Mouse (Mus musculus) MEL (cell line): ENCODE data around the gene Polk.

ENCODE experiments used
- CTCF ChIP-seq, 3 experiments: IDR thresholded peaks in 2 of 3; conservative IDR thresholded peaks in 1 of 3; 2 replicates each; pipeline ENCODE4 v1.5.1; 2011 to 2012; ENCODE audit warnings: low read length in 3 of 3, low read depth in 2 of 3, mild to moderate bottlenecking in 2 of 3, improper control_type of control experiment in 1 of 3, inconsistent platforms in 1 of 3, mixed read lengths in 1 of 3, moderate library complexity in 1 of 3; ENCODE audit not compliant: control insufficient read depth in 1 of 3, insufficient read depth in 1 of 3, poor library complexity in 1 of 3, severe bottlenecking in 1 of 3
- EP300 ChIP-seq, 2 experiments: IDR thresholded peaks; 2 replicates each; pipeline ENCODE4 v1.6.1; 2011; ENCODE audit warnings: improper control_type of control experiment in 2 of 2, low read length in 2 of 2, low read depth in 1 of 2, mild to moderate bottlenecking in 1 of 2
- HCFC1 ChIP-seq: IDR thresholded peaks from 2 replicates; pipeline ENCODE4 v1.6.1; 2012; ENCODE audit warnings: low read depth, mild to moderate bottlenecking, inconsistent platforms, low read length, improper control_type of control experiment, moderate library complexity
- KAT2A ChIP-seq: conservative IDR thresholded peaks from 2 replicates; pipeline ENCODE4 v1.6.1; 2012; ENCODE audit warnings: low read depth, low read length, improper control_type of control experiment, inconsistent platforms
- MAFK ChIP-seq: IDR thresholded peaks from 2 replicates; pipeline ENCODE4 v1.6.1; 2011; ENCODE audit warnings: low read depth, mild to moderate bottlenecking, low read length, improper control_type of control experiment, borderline replicate concordance
- MAX ChIP-seq: IDR thresholded peaks from 2 replicates; pipeline ENCODE4 v1.6.1; 2011; ENCODE audit warnings: low read length, improper control_type of control experiment
- MAZ ChIP-seq: IDR thresholded peaks from 2 replicates; pipeline ENCODE4 v1.6.1; 2012; ENCODE audit warnings: low read depth, mild to moderate bottlenecking, inconsistent platforms, low read length, improper control_type of control experiment
- MEF2A ChIP-seq: IDR thresholded peaks from 2 replicates; pipeline ENCODE4 v1.6.1; 2014; ENCODE audit warnings: low read depth, mild to moderate bottlenecking, inconsistent platforms, low read length, improper control_type of control experiment; ENCODE audit not compliant: poor library complexity, insufficient replicate concordance, severe bottlenecking; ENCODE audit errors: extremely low read depth
- POLR2AphosphoS5 ChIP-seq: IDR thresholded peaks from 2 replicates; pipeline ENCODE4 v1.6.1; 2012; ENCODE audit warnings: low read depth, borderline replicate concordance, mild to moderate bottlenecking, inconsistent platforms, low read length, moderate library complexity, mixed read lengths
- RCOR1 ChIP-seq: IDR thresholded peaks from 2 replicates; pipeline ENCODE4 v1.6.1; 2012; ENCODE audit warnings: low read depth, mild to moderate bottlenecking, inconsistent platforms, low read length, improper control_type of control experiment
- USF2 ChIP-seq, 2 experiments: IDR thresholded peaks; 2 replicates each; pipeline ENCODE4 v1.6.1; 2011 to 2012; ENCODE audit warnings: improper control_type of control experiment in 2 of 2, low read length in 2 of 2, borderline replicate concordance in 1 of 2, inconsistent platforms in 1 of 2, low read depth in 1 of 2, mild to moderate bottlenecking in 1 of 2; ENCODE audit not compliant: insufficient read depth in 1 of 2
- ZC3H11A ChIP-seq: IDR thresholded peaks from 2 replicates; pipeline ENCODE4 v1.6.1; 2012; ENCODE audit warnings: low read depth, mild to moderate bottlenecking, inconsistent platforms, low read length, improper control_type of control experiment

DNA sequence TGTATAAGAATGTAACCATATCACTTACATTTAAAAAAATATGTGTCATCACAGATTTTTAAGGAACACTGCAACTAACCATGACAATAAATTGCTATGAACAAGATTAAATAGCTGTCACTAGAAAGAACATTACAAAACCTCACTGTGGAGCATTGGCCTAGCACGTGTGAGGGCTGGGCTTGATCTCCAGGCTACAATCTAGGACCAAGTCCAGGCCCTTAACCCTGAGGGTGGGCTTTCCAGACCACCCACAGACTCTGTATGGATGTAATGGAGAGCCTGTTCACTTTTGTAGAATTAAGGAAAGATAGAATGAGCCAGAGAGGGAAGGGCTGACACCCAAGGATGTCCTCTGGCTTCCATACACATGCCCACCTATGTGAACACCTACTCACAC lies 79.7 kb downstream of the Polk start:
- TF ChIP-seq MAFK (no peak), HCFC1 (no peak), CTCF (IDR thresholded peaks at IDR 0.05 in 2 of 3, conservative IDR thresholded peaks at IDR 0.05 in 1 of 3; ENCODE audit: control insufficient read depth in 1 of 3, insufficient read depth in 1 of 3, low read depth in 2 of 3, low read length in 3 of 3, poor library complexity in 1 of 3, severe bottlenecking in 1 of 3) (no peak), MAZ (no peak), USF2 (IDR thresholded peaks at IDR 0.05; ENCODE audit: borderline replicate concordance in 1 of 2, insufficient read depth in 1 of 2, low read depth in 1 of 2, low read length in 2 of 2) (no peak), EP300 (IDR thresholded peaks at IDR 0.05; ENCODE audit: low read depth in 1 of 2, low read length in 2 of 2) (no peak), RCOR1 (no peak), KAT2A (no peak), POLR2AphosphoS5 (no peak), MAX (no peak), MEF2A (no peak), ZC3H11A (no peak)
